Mouse (Mus musculus) testis, adult 2 months (tissue): ENCODE data around the gene Fxr2.

Experiments used
- CTCF ChIP-seq: fragments of 200-500 bp; IDR thresholded peaks from 2 replicates; pipeline ENCODE4 v1.5.1; 2012; ENCODE audit warnings: low read depth, mild to moderate bottlenecking, inconsistent platforms, low read length, moderate library complexity; ENCODE audit not compliant: control insufficient read depth, insufficient read depth, insufficient replicate concordance
- POLR2A ChIP-seq: fragments of 200-500 bp; IDR thresholded peaks from 2 replicates; pipeline ENCODE4 v1.6.1; 2012; ENCODE audit warnings: low read depth, mild to moderate bottlenecking, inconsistent platforms, low read length, moderate library complexity; ENCODE audit not compliant: control insufficient read depth

DNA sequence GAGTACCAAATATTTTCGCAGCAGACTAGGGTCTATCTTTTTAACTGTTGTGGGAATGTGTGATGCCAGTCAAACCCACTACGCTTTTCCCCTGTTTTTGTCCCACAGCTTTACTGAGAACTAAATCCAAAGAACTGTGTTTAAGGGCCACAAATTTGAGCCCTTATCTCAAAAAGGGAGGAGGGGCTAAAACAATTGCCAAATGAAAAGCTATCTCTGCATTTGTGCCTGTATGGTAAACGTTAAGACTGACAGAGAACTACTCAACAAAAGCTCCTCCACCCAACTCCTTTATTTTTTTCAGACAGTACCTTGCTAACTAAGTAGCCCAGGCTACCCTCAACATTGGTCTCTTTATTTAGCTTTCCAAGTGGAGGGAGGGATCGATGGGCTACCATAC lies 40.0 kb upstream of the Fxr2 start:
- no peak for TF ChIP-seq POLR2A
- no peak for TF ChIP-seq CTCF
